Mouse (Mus musculus) testis, adult 2 months (tissue): Measurements from ENCODE around the gene Zfp593.

Experiments
- CTCF ChIP-seq: fragments of 200-500 bp; IDR thresholded peaks from 2 replicates; pipeline ENCODE4 v1.5.1; 2012; ENCODE audit warnings: low read depth, mild to moderate bottlenecking, inconsistent platforms, low read length, moderate library complexity; ENCODE audit not compliant: control insufficient read depth, insufficient read depth, insufficient replicate concordance
- POLR2A ChIP-seq: fragments of 200-500 bp; IDR thresholded peaks from 2 replicates; pipeline ENCODE4 v1.6.1; 2012; ENCODE audit warnings: low read depth, mild to moderate bottlenecking, inconsistent platforms, low read length, moderate library complexity; ENCODE audit not compliant: control insufficient read depth

- no peak for TF ChIP-seq CTCF
- TF ChIP-seq POLR2A = no peak
Measured at GRCm38 (mm10) chr4:134206488-134207053, 38.8 kb downstream of the Zfp593 start.
